Mouse (Mus musculus) kidney, postnatal 10 days (tissue): Measurements from ENCODE around the gene Oxsm.

ENCODE experiments used
- DNase-seq: peaks from one replicate; pipeline ENCODE4 v3.0.0; 2021; ENCODE audit warnings: mixed read lengths

Gene Oxsm

DNA sequence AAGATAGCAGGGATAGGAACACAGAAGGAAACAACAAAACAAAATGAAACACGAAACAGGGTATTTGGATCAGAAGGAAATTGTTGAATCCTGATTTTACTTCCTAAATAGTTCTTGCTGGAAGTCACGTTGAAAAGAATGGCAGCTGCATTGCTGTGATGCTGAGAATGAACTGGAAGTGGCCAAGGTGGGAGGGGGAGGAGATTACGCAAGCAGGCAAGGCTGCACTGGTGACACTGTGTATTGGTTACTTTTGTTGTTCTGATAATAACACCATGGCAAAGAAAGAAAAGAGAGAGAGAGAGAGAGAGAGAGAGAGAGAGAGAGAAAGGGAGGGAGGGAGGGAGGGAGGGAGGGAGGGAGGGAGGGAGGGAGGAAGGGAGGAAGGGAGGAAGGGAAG lies 13.1 kb downstream of the Oxsm start:
- DNase-seq, result no peak

DNA sequence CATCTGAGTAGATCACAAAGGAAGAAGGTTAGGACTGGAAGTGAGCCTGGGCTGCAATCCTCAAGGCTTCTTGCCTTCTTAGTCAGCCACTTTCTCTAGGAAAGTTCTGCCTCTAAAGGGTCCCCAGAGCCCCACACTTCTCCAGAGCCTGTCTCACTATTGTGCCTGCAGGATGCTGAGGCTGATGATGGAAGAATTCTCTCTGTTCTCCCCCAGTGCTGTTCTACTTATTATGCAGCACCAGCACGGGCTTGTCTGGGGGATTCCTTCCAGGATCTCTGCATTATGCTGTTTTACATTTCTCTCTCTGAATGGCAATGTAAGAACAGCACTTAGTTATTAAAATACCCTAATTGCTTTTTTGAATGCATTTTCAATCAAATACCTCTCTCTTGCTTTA lies 16.1 kb downstream of the Oxsm start:
- no peak for DNase-seq

DNA sequence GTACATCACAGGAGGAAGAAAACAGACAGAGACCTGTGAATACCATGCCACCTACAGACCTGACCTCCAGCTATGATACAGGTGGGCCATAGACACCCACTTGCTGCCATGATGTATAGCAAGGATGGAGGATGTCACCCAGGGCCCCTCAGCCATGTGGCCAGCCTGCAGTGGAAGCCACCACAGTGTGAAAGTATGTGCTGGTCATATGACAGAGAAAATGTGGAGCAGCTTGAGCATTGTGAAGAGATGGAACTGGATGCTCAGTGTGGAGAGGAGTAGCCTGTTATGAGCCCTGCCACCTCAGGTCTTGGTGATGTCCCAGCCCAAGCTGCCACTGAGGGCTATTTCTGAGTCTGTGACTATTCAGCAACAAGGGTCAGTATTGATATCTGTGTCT lies 19.0 kb downstream of the Oxsm start:
- DNase-seq, result no peak

DNA sequence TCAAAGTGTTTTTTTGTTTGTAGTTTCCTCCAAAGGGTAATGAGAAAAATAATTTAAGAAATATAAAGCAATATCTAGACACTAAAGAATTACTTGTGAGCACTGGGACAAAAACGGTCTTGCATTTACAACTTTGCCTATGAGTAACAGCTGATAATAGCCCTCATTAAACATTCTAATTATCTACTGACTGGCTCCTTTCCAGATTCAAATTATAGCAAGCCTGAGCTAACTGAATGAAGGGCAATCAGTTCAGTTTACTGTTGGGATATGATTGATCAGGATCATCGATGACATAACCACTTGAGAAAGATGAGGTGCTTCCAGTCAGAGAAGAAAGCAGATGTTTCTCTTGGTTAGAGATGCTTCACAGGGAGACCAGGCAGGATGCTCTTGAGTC lies 20.2 kb downstream of the Oxsm start:
- no peak for DNase-seq

DNA sequence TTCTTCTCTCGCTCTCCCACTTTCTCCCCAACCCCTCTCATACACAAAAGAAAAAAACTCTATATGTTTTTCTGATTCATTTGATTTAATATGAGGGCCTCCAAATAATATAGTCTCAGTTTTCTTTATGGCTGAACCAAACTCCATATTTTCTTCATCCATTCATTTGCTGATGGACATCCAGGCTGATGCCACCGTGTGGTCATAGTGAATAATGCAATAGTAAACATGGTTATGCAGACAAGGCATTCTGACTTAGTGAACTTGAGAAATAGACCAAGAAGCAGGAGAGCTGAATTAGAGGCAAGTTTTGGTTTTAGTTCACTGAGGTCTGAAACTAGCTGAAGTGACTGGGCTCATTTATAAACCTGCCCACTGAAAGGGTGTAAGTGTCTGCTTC lies 30.6 kb downstream of the Oxsm start:
- DNase-seq, result peak; percentile 21

DNA sequence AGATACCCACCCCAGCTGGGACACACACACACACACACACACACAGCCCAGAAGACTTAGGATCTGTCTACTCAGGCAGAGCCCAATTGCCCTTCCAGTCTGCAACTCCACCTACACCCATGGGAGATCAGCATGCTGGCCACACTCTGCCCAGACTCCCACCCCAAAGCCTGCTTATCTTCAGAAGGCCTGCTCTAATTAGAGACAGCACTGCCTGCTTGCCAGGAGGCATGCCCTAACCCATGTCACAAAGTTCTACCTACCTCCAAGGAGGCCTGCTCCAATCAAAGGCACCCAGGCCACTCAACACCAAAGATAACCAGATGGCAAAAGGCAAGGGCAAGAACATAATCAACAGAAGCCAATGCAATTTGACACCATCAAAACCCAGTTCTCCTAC lies 41.9 kb downstream of the Oxsm start:
- DNase-seq, result no peak

DNA sequence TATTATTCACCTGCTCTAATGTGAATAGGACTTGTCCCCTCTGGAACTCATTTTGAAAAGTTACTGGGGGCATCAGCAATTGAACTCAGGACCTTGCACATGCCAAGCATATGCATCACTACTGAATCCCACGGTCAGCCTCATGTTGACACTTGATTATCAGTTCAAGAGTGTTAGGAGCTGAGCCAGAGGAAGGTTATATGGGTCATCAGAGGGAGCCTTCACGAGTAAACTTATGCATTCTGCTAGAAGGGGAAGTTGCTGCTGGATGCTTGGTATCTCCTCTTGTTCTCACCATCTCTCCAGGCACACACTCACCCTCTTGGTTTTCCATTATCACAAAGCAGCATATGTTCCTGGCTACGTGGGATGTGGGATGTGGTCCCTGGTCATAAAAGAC lies 47.9 kb downstream of the Oxsm start:
- no peak for DNase-seq

DNA sequence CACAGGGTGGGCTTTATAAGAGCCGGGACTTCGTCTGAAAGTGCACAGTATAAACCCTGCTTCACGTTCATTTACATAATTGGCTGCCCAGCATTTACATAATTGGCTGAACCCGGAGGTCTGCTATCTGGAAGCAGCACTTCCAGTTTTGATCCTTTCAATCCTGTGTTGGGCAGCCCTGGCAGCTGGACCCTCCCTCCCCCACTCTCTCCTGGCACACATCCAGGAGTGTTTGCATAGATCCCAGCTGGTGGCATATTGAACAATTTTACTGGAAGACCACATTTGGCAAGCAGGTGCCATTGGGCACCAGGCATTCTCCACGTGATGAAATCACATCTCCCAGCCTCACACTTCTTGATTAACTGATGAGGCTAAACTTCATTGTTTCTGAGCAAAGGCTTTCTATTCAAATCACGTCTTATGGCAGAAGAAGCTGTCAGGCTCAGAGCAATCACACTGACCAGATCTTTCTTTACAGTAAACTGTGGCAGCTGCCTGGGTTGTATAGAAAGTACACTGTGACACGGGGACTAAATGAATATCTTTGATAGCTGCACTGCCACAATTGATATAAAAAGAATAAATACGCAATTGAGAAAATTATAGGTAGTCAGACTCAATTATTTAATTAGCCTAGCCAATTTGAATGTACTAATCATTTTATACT lies 48.5 kb downstream of the Oxsm start:
- peak; percentile 61 for DNase-seq

DNA sequence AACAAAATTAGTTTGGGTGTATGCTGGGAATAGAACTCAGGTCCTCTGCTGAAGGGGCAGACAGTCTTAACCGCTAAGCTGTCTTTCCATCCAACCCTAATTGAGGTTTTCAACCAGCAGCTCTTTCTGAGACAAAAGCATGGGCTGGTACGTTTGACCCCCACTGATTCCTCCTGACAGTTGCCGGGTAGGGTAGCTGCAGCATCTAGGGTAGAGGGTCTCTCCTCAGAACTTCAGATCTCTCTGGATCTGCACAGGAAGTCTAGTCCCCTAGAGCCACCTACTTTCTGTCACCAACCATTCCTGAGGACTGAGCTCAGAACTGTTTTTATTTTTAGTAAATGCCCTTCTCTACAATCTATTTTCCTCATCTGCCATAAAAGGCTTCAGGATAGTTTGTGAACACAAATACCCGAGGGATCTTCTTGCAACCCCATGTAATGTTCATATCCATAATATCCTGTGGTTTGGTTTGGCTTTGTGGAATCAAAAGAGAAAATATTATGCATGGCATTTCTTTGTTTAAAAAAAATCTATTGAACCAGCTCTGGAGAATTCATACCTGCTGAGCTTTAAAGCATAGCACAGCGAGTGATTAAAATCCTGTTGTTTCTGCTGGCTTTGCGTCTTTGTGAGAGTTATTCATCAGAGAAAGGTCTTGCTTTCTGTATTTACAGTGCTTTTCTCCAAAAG lies 49.2 kb downstream of the Oxsm start:
- DNase-seq, result no peak

DNA sequence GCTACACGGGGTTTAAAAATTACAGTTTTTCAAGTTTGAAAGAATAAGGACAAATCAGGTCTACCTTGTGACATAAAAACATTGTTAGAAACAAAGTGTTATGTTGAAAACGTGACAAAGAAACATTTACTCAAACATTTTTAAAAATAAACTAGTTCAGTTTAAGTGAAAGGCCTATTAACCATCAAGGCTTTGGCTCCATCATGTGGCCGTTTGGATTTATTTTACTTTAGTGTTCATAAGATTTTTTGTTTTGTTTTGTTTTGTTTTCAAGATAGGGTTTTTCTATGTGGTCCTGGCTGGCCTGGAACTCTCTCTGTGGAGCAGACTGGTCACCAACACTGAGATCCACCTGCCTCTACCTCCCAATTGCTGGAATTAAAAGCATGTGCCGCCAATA lies 53.1 kb downstream of the Oxsm start:
- DNase-seq, result peak; percentile 34

DNA sequence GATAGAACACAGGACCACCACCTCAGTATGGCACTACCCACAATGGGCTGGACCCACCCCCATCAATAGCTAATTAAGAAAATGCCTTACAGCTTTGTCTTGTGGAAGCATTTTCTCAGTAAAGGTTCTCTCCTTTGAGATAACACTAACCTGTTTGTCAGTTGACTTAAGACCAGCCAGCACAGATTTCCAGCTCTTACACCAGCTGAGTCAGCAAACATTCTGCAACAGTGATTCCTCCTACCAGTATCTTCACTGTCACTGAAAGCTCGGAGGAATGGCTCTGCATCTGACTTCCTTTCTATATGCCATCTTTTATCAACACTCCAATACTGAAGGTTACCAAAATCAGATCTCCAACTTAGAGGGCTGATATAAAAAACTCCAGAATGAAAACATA lies 54.1 kb downstream of the Oxsm start:
- no peak for DNase-seq

DNA sequence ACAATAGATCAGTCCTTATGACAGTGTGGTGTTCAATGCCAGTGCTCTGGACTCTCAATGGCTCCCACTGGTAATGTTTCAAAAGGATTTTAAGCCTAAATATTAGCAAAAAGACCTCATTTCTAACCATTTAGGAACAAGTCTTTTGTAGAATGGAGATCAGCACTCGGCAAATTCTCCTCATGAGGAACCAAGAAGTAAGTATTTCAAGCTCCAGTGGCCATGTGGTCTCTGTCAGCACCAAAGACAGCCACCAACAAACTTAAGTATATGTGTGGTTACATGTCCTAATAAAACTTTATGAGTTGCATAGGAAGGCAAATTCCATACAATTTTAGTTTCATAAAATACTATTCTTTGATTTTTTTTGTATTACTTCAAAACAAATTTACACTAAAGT lies 55.5 kb downstream of the Oxsm start:
- DNase-seq, result no peak

DNA sequence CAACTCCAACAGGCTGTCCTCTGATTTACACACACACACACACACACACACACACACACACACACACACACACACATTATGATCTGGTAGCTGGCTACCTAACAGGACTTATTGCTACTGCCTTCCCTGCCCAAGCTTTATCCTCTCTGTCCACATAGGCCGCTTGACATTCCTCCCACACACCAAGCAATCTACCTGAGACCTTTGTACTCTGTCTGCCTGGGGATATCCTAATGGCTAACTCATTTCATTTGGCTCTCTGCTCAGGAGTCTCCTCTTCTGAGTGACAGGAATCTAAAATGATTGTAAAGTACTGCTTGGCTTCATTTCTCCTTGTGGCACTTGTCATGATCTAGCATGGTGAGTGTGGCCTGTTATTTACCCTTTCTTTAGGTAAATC lies 60.5 kb downstream of the Oxsm start:
- DNase-seq, result no peak
